Mouse (Mus musculus) lung, postnatal 0 days (tissue): ENCODE data around the gene Sec16a.
"Not testable (repeated sequence)": the region's sequence is repeated elsewhere in the genome, so short reads cannot be mapped to it uniquely, and the experiment has no call there.

ENCODE experiments used
- CTCF ChIP-seq: IDR thresholded peaks from 2 replicates; pipeline ENCODE4 v1.5.1; 2016; ENCODE audit warnings: antibody characterized with exemption, mild to moderate bottlenecking
- EP300 ChIP-seq: IDR thresholded peaks from 2 replicates; pipeline ENCODE4 v1.6.1; 2016; ENCODE audit warnings: antibody characterized with exemption, mild to moderate bottlenecking, control low read depth

- not testable (repeated sequence) for TF ChIP-seq EP300, CTCF
Observed at GRCm38 (mm10) chr2:26380871-26381270, 64.1 kb downstream of the Sec16a start.
